In the genomic region with DNA sequence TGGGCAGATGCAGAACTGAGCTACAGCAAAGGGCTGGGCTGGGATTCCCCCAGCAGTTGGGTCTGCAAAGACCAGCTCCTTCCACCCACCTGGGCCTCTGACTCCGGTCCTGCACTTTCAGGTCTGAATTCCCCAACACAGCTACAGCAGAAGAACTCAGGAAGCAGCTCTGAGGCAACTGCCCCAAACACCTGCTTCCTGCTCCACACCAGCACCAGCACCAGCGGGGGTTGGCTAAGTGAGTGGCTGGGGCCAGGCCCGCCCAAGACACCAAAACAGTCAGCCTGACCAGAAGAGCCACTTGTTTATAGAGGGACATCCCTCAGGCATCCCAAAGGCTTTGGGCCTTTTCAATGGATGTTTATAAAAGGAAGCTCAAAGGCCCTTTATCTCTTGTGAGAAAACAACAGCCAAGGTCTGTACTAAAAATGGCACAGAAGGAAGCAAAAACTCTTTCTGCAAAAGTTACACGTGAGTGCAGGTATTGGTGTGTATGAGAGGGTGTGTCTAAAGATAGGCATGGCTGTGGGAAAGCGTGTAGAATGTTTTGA, we compare ENCODE assay signal across 8 mouse cellular contexts. TPM values are rescaled to one million over a fixed set of nuclear protein-coding genes. Genes with fewer than 3 reads are reported as not detected.
DNase-seq lines count a peak whose midpoint lies in the region; ATAC-seq lines count a peak whose summit lies in the region.

No protein-coding gene starts in this region.

- no peaks in the 10 kb centered on the region for H3K27me3 ChIP-seq in midbrain, embryonic 12.5 days
- H3K27me3 ChIP-seq in midbrain, embryonic 16.5 days (ENCODE audit: control insufficient read depth, insufficient read depth, low read depth, low read length): no peaks in the 10 kb centered on the region
- H3K27me3 ChIP-seq in heart, embryonic 14.5 days (ENCODE audit: control insufficient read depth, insufficient read depth, low read length): no peaks in the 10 kb centered on the region

- no peaks in the 10 kb centered on the region; the same call in 1 of the 2 replicates for H3K4me1 ChIP-seq in midbrain, embryonic 12.5 days
- no peaks in the 10 kb centered on the region for H3K4me1 ChIP-seq in midbrain, embryonic 16.5 days (ENCODE audit: control insufficient read depth, insufficient read depth, low read length)
- peaks cover 13 to 25% of the 10 kb centered on the region in 2 experiments for H3K4me1 ChIP-seq in heart, embryonic 14.5 days (ENCODE audit: control insufficient read depth in 2 of 2, insufficient read depth in 2 of 2, low read length in 2 of 2)

- 0 out of 2 replicates have a peak overlapping the region, but pooled peaks have one; percentile 5 for H3K27ac ChIP-seq in midbrain, embryonic 12.5 days (replicated peaks)
- no peak overlapping the region for H3K27ac ChIP-seq in midbrain, embryonic 16.5 days (ENCODE audit: low read length)
- peak overlapping the region in 1 of 2 experiments; percentile 16; a peak in 1 of 4 replicates for H3K27ac ChIP-seq in heart, embryonic 14.5 days (replicated peaks in 1 of 2; ENCODE audit: control insufficient read depth in 1 of 2, insufficient read depth in 1 of 2, low read depth in 2 of 2, low read length in 2 of 2)

- H3K4me2 ChIP-seq in midbrain, embryonic 12.5 days (replicated peaks): no peak overlapping the region
- H3K4me2 ChIP-seq in midbrain, embryonic 16.5 days (ENCODE audit: low read length): no peak overlapping the region
- no peak overlapping the region for H3K4me2 ChIP-seq in heart, embryonic 14.5 days (ENCODE audit: low read length)

- no peak overlapping the region for H3K4me3 ChIP-seq in midbrain, embryonic 12.5 days
- no peak overlapping the region for H3K4me3 ChIP-seq in midbrain, embryonic 16.5 days (ENCODE audit: low read depth, low read length)
- H3K4me3 ChIP-seq in heart, embryonic 14.5 days (ENCODE audit: control insufficient read depth in 1 of 2, insufficient read depth in 1 of 2, low read depth in 1 of 2, low read length in 2 of 2): no peak overlapping the region

- WGBS in midbrain, embryonic 12.5 days: 77% methylated on average over 5 of the region's 5 CpGs
- WGBS in midbrain, embryonic 16.5 days: 72% methylated on average over 5 of the region's 5 CpGs
- WGBS in heart, embryonic 14.5 days: 45% methylated on average over 5 of the region's 5 CpGs

- DNase-seq in lung, postnatal 25 days (ENCODE audit: low spot score): peak; percentile 76
- DNase-seq in thymus, postnatal 10 days (ENCODE audit: low spot score in 2 of 2): peak; percentile 75 to 77
- no peak for DNase-seq in frontal cortex, postnatal 14 days (ENCODE audit: low spot score in 2 of 2)
- no peak for DNase-seq in adrenal gland, adult 18-20 months (ENCODE audit: low spot score in 2 of 2)
- no peak for DNase-seq in cerebellum, adult 9-10 months

- no peaks in the 10 kb centered on the region for H3K9me3 ChIP-seq in midbrain, embryonic 12.5 days
- no peaks in the 10 kb centered on the region for H3K9me3 ChIP-seq in midbrain, embryonic 16.5 days (replicated peaks; ENCODE audit: control insufficient read depth, low read length, poor library complexity, severe bottlenecking)
- H3K9me3 ChIP-seq in heart, embryonic 14.5 days (ENCODE audit: control insufficient read depth, low read length): no peaks in the 10 kb centered on the region

- no peak overlapping the region for H3K9ac ChIP-seq in midbrain, embryonic 12.5 days (replicated peaks)
- no peak overlapping the region for H3K9ac ChIP-seq in midbrain, embryonic 16.5 days (ENCODE audit: low read depth, low read length)
- H3K9ac ChIP-seq in heart, embryonic 14.5 days (ENCODE audit: low read length): no peak overlapping the region

- H3K36me3 ChIP-seq in midbrain, embryonic 12.5 days: 0 out of 2 replicates have a peak, but pooled peaks cover 5% of the 10 kb centered on the region
- no peaks in the 10 kb centered on the region for H3K36me3 ChIP-seq in midbrain, embryonic 16.5 days (ENCODE audit: control insufficient read depth, insufficient read depth, low read length)
- no peaks in the 10 kb centered on the region for H3K36me3 ChIP-seq in heart, embryonic 14.5 days (ENCODE audit: control insufficient read depth, insufficient read depth, low read length)

- no peak for ATAC-seq in midbrain, embryonic 12.5 days (ENCODE audit: low FRiP score, low read depth)
- ATAC-seq in midbrain, embryonic 16.5 days: no peak
- peak; percentile 52; the same call in 1 of the 2 replicates for ATAC-seq in heart, embryonic 14.5 days (ENCODE audit: insufficient number of reproducible peaks, insufficient read depth, low FRiP score, low read depth)

RNA-seq across cellular contexts. Expression of gene Rassf2, which starts 9.0 kb away (rescaled TPM):
- polyA plus RNA-seq in midbrain, embryonic 12.5 days (2016; fragmentation: Nextera tagmentation; extraction: Ambion mirVana): 35.2 and 36.6 TPM in 2 replicates
- polyA plus RNA-seq in midbrain, embryonic 16.5 days (2015; fragmentation: Nextera tagmentation; extraction: Ambion mirVana): 24.2 and 28.9 TPM in 2 replicates
- polyA plus RNA-seq in heart, embryonic 14.5 days (2014; fragmentation: Nextera tagmentation; extraction: Ambion mirVana): 10.2 and 10.9 TPM in 2 replicates
- 10 to 100 TPM; 11.1 to 19.0 TPM for total RNA-seq in adrenal gland, adult 18-20 months (2021)

Comparison
In these comparisons a context has a peak if more than half of its experiments do, and no peak if none do; other contexts are left out.
1. DNase-seq: peak in lung, postnatal 25 days (single experiment) and thymus, postnatal 10 days (2 of 2); none in frontal cortex, postnatal 14 days (0 of 2), adrenal gland, adult 18-20 months (0 of 2) and cerebellum, adult 9-10 months (single experiment).